Mouse (Mus musculus) liver, embryonic 14.5 days (tissue): Measurements from ENCODE around the gene Med12l. TPM values are rescaled to one million over a fixed set of nuclear protein-coding genes. Genes with fewer than 3 reads are reported as not detected.
"Not testable (repeated sequence)": the region's sequence is repeated elsewhere in the genome, so short reads cannot be mapped to it uniquely, and the experiment has no call there.

Source experiments
- ATAC-seq: fragments of 200-750 bp; cut with Nextera tagmentation; 2 replicates; pipeline ENCODE4 v1.8.0; 2017; ENCODE audit warnings: moderate number of reproducible peaks, mild to moderate bottlenecking, moderate library complexity; ENCODE audit not compliant: insufficient read depth
- DNase-seq, 3 experiments: peaks; one replicate each; pipeline ENCODE4 v3.0.0-alpha.2; 2012 to 2013; ENCODE audit warnings: low read depth in 3 of 3, low spot score in 3 of 3
- H3K27ac ChIP-seq: fragments of 300-500 bp; sonication (generic); 2 replicates; pipeline ENCODE4 v1.5.1; 2014; ENCODE audit warnings: moderate library complexity, mild to moderate bottlenecking, control low read depth, inconsistent platforms
- H3K27me3 ChIP-seq: fragments of 300-500 bp; sonication (generic); 2 replicates; pipeline ENCODE4 v1.6.1; 2014; ENCODE audit warnings: mild to moderate bottlenecking, low read length, moderate library complexity; ENCODE audit not compliant: control insufficient read depth, insufficient read depth
- H3K36me3 ChIP-seq: fragments of 300-500 bp; sonication (generic); replicated peaks from 2 replicates; pipeline ENCODE4 v1.6.1; 2014; ENCODE audit warnings: low read depth; ENCODE audit not compliant: control insufficient read depth, insufficient read depth
- H3K4me1 ChIP-seq, 2 experiments: fragments of 200-500 bp in 1 of 2; fragments of 300-500 bp in 1 of 2; sonication (generic) in 1 of 2; replicated peaks; 2 replicates each; pipeline ENCODE4 v1.6.1; 2012 to 2014; ENCODE audit warnings: antibody characterized with exemption in 1 of 2, inconsistent platforms in 1 of 2, low read length in 1 of 2; ENCODE audit not compliant: control insufficient read depth in 2 of 2, insufficient read depth in 2 of 2
- H3K4me2 ChIP-seq: fragments of 300-500 bp; sonication (generic); 2 replicates; pipeline ENCODE4 v1.6.1; 2014; ENCODE audit warnings: low read depth, mild to moderate bottlenecking, control low read depth, moderate library complexity
- H3K4me3 ChIP-seq, 2 experiments: fragments of 200-500 bp in 1 of 2; fragments of 300-500 bp in 1 of 2; sonication (generic) in 1 of 2; 2 replicates each; pipeline ENCODE4 v1.5.1; 2012 to 2014; ENCODE audit warnings: low read depth in 2 of 2, low read length in 2 of 2, mild to moderate bottlenecking in 2 of 2, control low read depth in 1 of 2, inconsistent platforms in 1 of 2, moderate library complexity in 1 of 2; ENCODE audit not compliant: insufficient read depth in 1 of 2
- H3K9ac ChIP-seq: fragments of 300-500 bp; sonication (generic); replicated peaks from 2 replicates; pipeline ENCODE4 v1.6.1; 2014; ENCODE audit warnings: mild to moderate bottlenecking, control low read depth, moderate library complexity
- H3K9me3 ChIP-seq: fragments of 300-500 bp; sonication (generic); 2 replicates; pipeline ENCODE4 v1.6.1; 2016; ENCODE audit warnings: low read length, mixed read lengths; ENCODE audit not compliant: control insufficient read depth
- CTCF ChIP-seq: IDR thresholded peaks from 2 replicates; pipeline ENCODE4 v1.5.1; 2016; ENCODE audit warnings: antibody characterized with exemption, low read depth, control low read depth
- EP300 ChIP-seq: IDR thresholded peaks from 2 replicates; pipeline ENCODE4 v1.6.1; 2016; ENCODE audit warnings: antibody characterized with exemption, low read depth
- WGBS: fragments of 180-500 bp; shearing (Covaris S2); extraction: QIAGEN DNeasy Blood & Tissue Kit; methylation state at CpG from one replicate; pipeline ENCODE4 v1.1.7; 2014; ENCODE audit not compliant: insufficient replicate concordance; 5-methylcytosine and 5-hydroxymethylcytosine counted together
- polyA plus RNA-seq, 2 experiments: library from polyadenylated mRNA; depleted of rRNA in 1 of 2; stranded (reverse) in 1 of 2; unstranded in 1 of 2; fragments of >200 nt; fragmentation: Nextera tagmentation in 1 of 2; extraction: Ambion mirVana in 1 of 2; gene quantifications; 2 replicates each; pipeline versions ENCODE4 v1.2.1 to v1.2.3; 2012 to 2014

The Med12l gene
- polyA plus RNA-seq, 2 experiments, result 0.57 to 0.63 TPM

GRCm38 (mm10) chr3:59135911-59136653 is 130.5 kb downstream of the Med12l start:
- ATAC-seq, result no peak
- Histone ChIP-seq H3K9ac (no peak overlapping the region), H3K9me3 (no peaks in the 10 kb centered on the region), H3K4me3 (no peak overlapping the region), H3K27me3 (no peaks in the 10 kb centered on the region), H3K27ac (no peak overlapping the region), H3K4me1 (peaks cover 0 to 12% of the 10 kb centered on the region in 2 experiments; a peak in 3 of 4 replicates), H3K4me2 (no peak overlapping the region), H3K36me3 (no peaks in the 10 kb centered on the region)
- WGBS, result 53% methylated on average over 5 of the region's 5 CpGs
- no peak for DNase-seq
- TF ChIP-seq EP300 (no peak), CTCF (no peak)

- no peak overlapping the region for H3K4me3 ChIP-seq
- H3K9me3 ChIP-seq, result no peaks in the 10 kb centered on the region
- no peak overlapping the region for H3K9ac ChIP-seq
- no peaks in the 10 kb centered on the region for H3K36me3 ChIP-seq
- no peak overlapping the region for H3K27ac ChIP-seq
- ATAC-seq (no peak), DNase-seq (no peak)
- H3K27me3 ChIP-seq, result no peaks in the 10 kb centered on the region
- 77% methylated on average over 12 of the region's 12 CpGs for WGBS
- TF ChIP-seq CTCF, result no peak
- TF ChIP-seq EP300, result no peak
- no peak overlapping the region for H3K4me2 ChIP-seq
- H3K4me1 ChIP-seq, result peaks cover 0 to 7% of the 10 kb centered on the region in 2 experiments; a peak in 1 of 4 replicates
Measured at GRCm38 (mm10) chr3:59138946-59139468, 133.4 kb downstream of the Med12l start.

GRCm38 (mm10) chr3:59139651-59140051 is 134.0 kb downstream of the Med12l start:
- Histone ChIP-seq H3K4me2 (no peak overlapping the region), H3K4me3 (no peak overlapping the region), H3K9me3 (no peaks in the 10 kb centered on the region), H3K36me3 (no peaks in the 10 kb centered on the region), H3K27me3 (no peaks in the 10 kb centered on the region), H3K4me1 (peaks cover 0 to 7% of the 10 kb centered on the region in 2 experiments; a peak in 1 of 4 replicates), H3K9ac (no peak overlapping the region), H3K27ac (no peak overlapping the region)
- ATAC-seq (no peak), DNase-seq (no peak)
- no peak for TF ChIP-seq EP300
- TF ChIP-seq CTCF, result no peak

- no peaks in the 10 kb centered on the region for H3K9me3 ChIP-seq
- WGBS, result 71% methylated on average over 2 of the region's 2 CpGs
- ATAC-seq (no peak), DNase-seq (no peak)
- H3K36me3 ChIP-seq, result no peaks in the 10 kb centered on the region
- no peak overlapping the region for H3K27ac ChIP-seq
- no peak overlapping the region for H3K4me3 ChIP-seq
- H3K4me2 ChIP-seq, result no peak overlapping the region
- no peak overlapping the region for H3K9ac ChIP-seq
- TF ChIP-seq CTCF (no peak), EP300 (no peak)
- no peaks in the 10 kb centered on the region for H3K27me3 ChIP-seq
- peaks cover 0 to 7% of the 10 kb centered on the region in 2 experiments; a peak in 1 of 4 replicates for H3K4me1 ChIP-seq
Measured at GRCm38 (mm10) chr3:59140115-59140514, 134.5 kb downstream of the Med12l start.

- DNase-seq, H3K27ac ChIP-seq, H3K9ac ChIP-seq, H3K9me3 ChIP-seq, H3K36me3 ChIP-seq, H3K4me1 ChIP-seq, H3K4me2 ChIP-seq, H3K27me3 ChIP-seq, H3K4me3 ChIP-seq, ATAC-seq: not testable (repeated sequence)
- WGBS, result 76% methylated on average over 4 of the region's 4 CpGs
Measured at GRCm38 (mm10) chr3:59140941-59141340, 135.3 kb downstream of the Med12l start.
